Mouse (Mus musculus) midbrain, embryonic 15.5 days (tissue): ENCODE measurements around the gene Spin2d. TPM values are rescaled to one million over a fixed set of nuclear protein-coding genes. Genes with fewer than 3 reads are reported as not detected.
"Not testable (repeated sequence)": the region's sequence is repeated elsewhere in the genome, so short reads cannot be mapped to it uniquely, and the experiment has no call there.

Experiments
- ATAC-seq: fragments of 200-750 bp; cut with Nextera tagmentation; replicated peaks from 2 replicates; pipeline ENCODE4 v1.8.0; 2017; ENCODE audit warnings: moderate TSS enrichment
- H3K27ac ChIP-seq: fragments of 300-500 bp; sonication (generic); 2 replicates; pipeline ENCODE4 v1.5.1; 2015; ENCODE audit warnings: mild to moderate bottlenecking, inconsistent platforms
- H3K27me3 ChIP-seq: fragments of 300-500 bp; sonication (generic); replicated peaks from 2 replicates; pipeline ENCODE4 v1.6.1; 2015; ENCODE audit warnings: inconsistent platforms
- H3K36me3 ChIP-seq: fragments of 300-500 bp; sonication (generic); replicated peaks from 2 replicates; pipeline ENCODE4 v1.6.1; 2015; ENCODE audit warnings: inconsistent platforms
- H3K4me1 ChIP-seq: fragments of 300-500 bp; sonication (generic); 2 replicates; pipeline ENCODE4 v1.6.1; 2015; ENCODE audit warnings: inconsistent platforms
- H3K4me2 ChIP-seq: fragments of 300-500 bp; sonication (generic); 2 replicates; pipeline ENCODE4 v1.6.1; 2015; ENCODE audit warnings: inconsistent platforms, mild to moderate bottlenecking, moderate library complexity
- H3K4me3 ChIP-seq: fragments of 300-500 bp; sonication (generic); 2 replicates; pipeline ENCODE4 v1.5.1; 2015; ENCODE audit warnings: mild to moderate bottlenecking, inconsistent platforms
- H3K9ac ChIP-seq: fragments of 300-500 bp; sonication (generic); 2 replicates; pipeline ENCODE4 v1.6.1; 2015; ENCODE audit warnings: mild to moderate bottlenecking, inconsistent platforms
- H3K9me3 ChIP-seq: fragments of 300-500 bp; sonication (generic); 2 replicates; pipeline ENCODE4 v1.6.1; 2016; ENCODE audit warnings: inconsistent platforms
- whole genome bisulfite sequencing: fragments of 180-500 bp; shearing (Covaris S2); methylation state at CpG from one replicate; pipeline ENCODE4 v1.1.7; 2015; ENCODE audit warnings: mixed read lengths; 5-methylcytosine and 5-hydroxymethylcytosine counted together
- polyA plus RNA-seq: library from polyadenylated mRNA; unstranded; fragments of >200 nt; fragmentation: Nextera tagmentation; extraction: Ambion mirVana; gene quantifications from 2 replicates; pipeline ENCODE4 v1.2.1, GENCODE M21; 2015

Spin2d gene
- not detected in 2 replicates for polyA plus RNA-seq

DNA sequence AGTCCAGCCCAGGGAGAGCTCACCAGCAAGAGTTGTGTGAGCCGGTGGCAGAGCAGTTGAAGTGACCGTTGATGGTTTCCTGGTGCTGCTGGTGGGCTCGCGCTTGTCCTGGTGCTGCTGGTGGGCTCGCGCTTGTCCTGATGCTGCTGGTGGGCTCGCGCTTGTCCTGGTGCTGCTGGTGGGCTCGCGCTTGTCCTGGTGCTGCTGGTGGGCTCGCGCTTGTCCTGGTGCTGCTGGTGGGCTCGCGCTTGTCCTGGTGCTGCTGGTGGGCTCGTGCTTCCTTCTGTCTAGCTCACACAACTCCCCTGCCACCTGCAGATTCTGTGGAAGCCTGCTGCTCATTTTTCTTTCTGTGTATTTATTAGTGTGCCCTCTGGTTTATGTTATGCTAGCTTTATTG, at the start of gene Spin2d:
Gene Spin2d (minus strand): TSS at position 101 of the 400 bp plus-strand sequence.
- not testable (repeated sequence) for H3K27ac ChIP-seq, H3K9ac ChIP-seq, H3K4me1 ChIP-seq, H3K4me3 ChIP-seq, H3K4me2 ChIP-seq, H3K27me3 ChIP-seq, H3K9me3 ChIP-seq, H3K36me3 ChIP-seq, ATAC-seq
- 88% methylated on average over 4 of the region's 15 CpGs for WGBS

DNA sequence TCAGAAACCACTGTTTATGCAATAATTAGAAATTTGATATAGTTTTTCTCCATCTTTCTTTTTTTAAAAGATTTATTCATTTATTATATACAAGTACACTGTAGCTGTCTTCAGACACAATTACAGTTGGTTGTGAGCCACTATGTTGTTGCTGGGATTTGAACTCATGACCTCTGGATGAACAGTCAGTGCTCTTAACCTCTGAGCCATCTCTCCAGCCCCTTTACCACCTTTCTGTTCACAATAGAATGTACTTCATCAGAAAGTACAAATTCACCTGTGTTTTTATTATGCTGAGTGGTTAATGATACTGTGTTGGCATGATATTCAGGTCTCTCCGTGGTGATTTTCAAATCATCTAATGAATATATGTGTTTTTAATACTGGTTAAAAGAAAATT, 48.6 kb upstream of the Spin2d start:
- Histone ChIP-seq H3K9me3 (no peaks in the 10 kb centered on the region), H3K27ac (no peak overlapping the region), H3K4me1 (peaks cover under 1% of the 10 kb centered on the region; the same call in 1 of the 2 replicates), H3K36me3 (no peaks in the 10 kb centered on the region), H3K4me3 (no peak overlapping the region), H3K9ac (no peak overlapping the region), H3K27me3 (no peaks in the 10 kb centered on the region), H3K4me2 (no peak overlapping the region)
- 50% methylated on average over 1 of the region's 1 CpGs for WGBS
- ATAC-seq = no peak

DNA sequence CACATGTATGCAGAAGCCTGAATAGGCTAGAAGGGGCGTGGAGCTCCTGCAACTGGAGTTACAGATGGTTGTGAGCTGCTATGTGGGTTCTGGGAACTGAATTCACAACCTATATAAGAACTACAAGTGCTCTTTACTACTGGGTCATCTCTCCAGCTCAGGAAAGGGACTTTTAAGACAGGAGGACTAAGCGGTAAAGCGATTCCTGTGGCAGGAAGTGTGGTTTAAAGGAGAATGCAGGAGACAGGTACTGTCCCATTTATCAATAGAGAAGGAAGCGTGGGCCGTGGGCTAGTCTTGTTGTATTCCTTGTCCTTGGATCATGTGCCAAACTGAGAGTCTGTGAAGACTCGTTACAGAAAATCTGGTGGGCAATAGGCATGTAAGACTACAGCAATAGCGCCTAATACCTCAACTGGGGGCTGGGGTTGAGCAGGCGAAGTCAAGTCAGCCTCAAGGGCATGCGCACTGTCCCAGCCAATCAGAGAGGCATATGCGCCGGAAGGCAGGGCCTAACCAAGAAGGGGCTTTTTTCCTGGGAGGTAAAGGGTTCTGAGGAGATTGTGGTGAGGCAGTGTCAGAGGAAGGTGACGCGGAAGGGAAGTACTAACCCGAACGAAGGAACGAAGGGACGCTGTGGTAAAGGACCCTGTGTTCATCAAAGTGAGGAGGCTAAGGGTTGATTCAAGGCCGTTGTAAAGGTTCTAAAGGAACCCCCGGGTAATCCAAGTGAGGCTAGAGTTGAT, 37.2 kb upstream of the Spin2d start, which contains the start of gene Xlr4b:
Gene Xlr4b (plus strand): TSS at position 515 of the 746 bp plus-strand sequence.
- WGBS = 84% methylated on average over 19 of the region's 19 CpGs
- H3K27ac ChIP-seq, H3K4me1 ChIP-seq, H3K4me3 ChIP-seq, H3K36me3 ChIP-seq, H3K9me3 ChIP-seq, H3K4me2 ChIP-seq, H3K27me3 ChIP-seq, ATAC-seq, H3K9ac ChIP-seq: not testable (repeated sequence)

DNA sequence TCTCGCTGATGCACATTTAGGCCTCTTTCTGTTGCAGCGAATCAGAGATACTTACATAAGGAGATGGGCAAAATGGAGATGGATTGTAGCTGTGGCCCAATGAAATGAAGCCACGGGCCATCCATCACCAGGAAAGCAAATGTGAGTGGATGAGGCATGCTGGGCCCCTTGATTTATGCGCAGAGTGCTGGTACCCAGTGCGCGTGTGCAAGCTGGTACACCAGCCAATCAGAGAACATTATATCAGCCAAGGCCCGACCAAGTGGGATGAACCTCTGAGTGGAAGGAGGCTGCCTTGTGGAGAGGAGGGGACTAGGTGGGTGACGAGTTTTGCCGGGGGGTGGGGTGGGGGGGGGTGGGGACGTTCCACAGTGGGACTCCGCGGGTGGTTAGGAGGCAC, 15.1 kb upstream of the Spin2d start, which contains the start of gene Xlr3b:
Gene Xlr3b (plus strand): TSS at position 274 of the 400 bp plus-strand sequence.
- not testable (repeated sequence) for H3K9ac ChIP-seq, H3K4me2 ChIP-seq, H3K27ac ChIP-seq, H3K27me3 ChIP-seq, H3K9me3 ChIP-seq, H3K36me3 ChIP-seq, H3K4me3 ChIP-seq, H3K4me1 ChIP-seq
- peak; percentile 80 for ATAC-seq
- WGBS = 75% methylated on average over 12 of the region's 12 CpGs

GRCm38 (mm10) chrX:73149350-73149749, 27.4 kb downstream of the Spin2d start, which contains the start of gene DXBay18:
TSS of gene DXBay18 (minus strand) at chrX:73149450.
- H3K9ac ChIP-seq, H3K27me3 ChIP-seq, H3K36me3 ChIP-seq, H3K4me3 ChIP-seq, H3K27ac ChIP-seq, ATAC-seq, H3K4me1 ChIP-seq, H3K4me2 ChIP-seq, H3K9me3 ChIP-seq: not testable (repeated sequence)
- no CpG with 5 or more reads among the region's 7 CpGs for WGBS

GRCm38 (mm10) chrX:73148496-73148895, 28.3 kb downstream of the Spin2d start, which contains the start of gene Xlr5b:
TSS of gene Xlr5b (plus strand) at chrX:73148796.
- not testable (repeated sequence) for ATAC-seq, H3K36me3 ChIP-seq, H3K9ac ChIP-seq, H3K4me1 ChIP-seq, H3K9me3 ChIP-seq, H3K4me2 ChIP-seq, H3K27me3 ChIP-seq, H3K27ac ChIP-seq, H3K4me3 ChIP-seq
- WGBS = no CpG with 5 or more reads among the region's 20 CpGs

DNA sequence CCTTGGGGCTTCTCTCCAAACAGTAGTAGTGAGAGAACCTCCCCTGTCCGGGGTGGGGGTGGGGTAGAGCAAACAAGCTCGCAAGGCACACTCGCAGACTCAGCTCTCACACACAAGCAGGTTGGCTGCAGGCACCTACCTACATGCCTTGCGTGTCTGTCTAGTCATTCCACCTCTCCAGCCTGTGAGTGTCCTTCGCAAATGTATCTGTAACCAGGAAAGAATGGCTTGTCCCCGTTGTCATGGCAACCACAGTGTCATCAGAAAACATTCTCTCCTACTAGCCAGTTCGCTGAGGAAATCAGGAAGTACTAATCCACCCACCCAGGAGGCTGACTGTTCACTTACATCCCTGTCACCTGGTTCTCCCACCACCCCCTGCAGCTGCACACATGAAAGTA, 33.6 kb downstream of the Spin2d start:
- not testable (repeated sequence) for H3K9me3 ChIP-seq, H3K36me3 ChIP-seq, H3K4me2 ChIP-seq, H3K4me3 ChIP-seq, H3K27ac ChIP-seq, H3K27me3 ChIP-seq, H3K9ac ChIP-seq, H3K4me1 ChIP-seq
- ATAC-seq = peak; percentile 95
- no CpG with 5 or more reads among the region's 7 CpGs for WGBS

Other genes starting within 250 kb of the Spin2d start
- 0.78 and 1.1 TPM in 2 replicates for gene Zfp185, start 189.7 kb downstream of the Spin2d start, polyA plus RNA-seq
- 0.10 and 0.22 TPM in 2 replicates for gene Pnma5, start 139.9 kb downstream of the Spin2d start, polyA plus RNA-seq
- 4.9 and 5.0 TPM in 2 replicates for gene Pnma3, start 112.2 kb downstream of the Spin2d start, polyA plus RNA-seq
- gene Xlr4a, start 94.5 kb downstream of the Spin2d start, polyA plus RNA-seq = 0.88 and 1.6 TPM in 2 replicates
- 5.5 and 7.2 TPM in 2 replicates for gene Xlr3a, start 79.9 kb downstream of the Spin2d start, polyA plus RNA-seq
- 2.0 and 2.4 TPM in 2 replicates for gene Gm14685, start 59.9 kb downstream of the Spin2d start, polyA plus RNA-seq
- not detected in 2 replicates for gene Xlr5b, start 28.2 kb downstream of the Spin2d start, polyA plus RNA-seq
- gene DXBay18, start 27.5 kb downstream of the Spin2d start, polyA plus RNA-seq = 0.87 and 1.5 TPM in 2 replicates
- 17.2 and 18.1 TPM in 2 replicates for gene Xlr3b, start 15.2 kb upstream of the Spin2d start, polyA plus RNA-seq
- gene Xlr4b, start 37.3 kb upstream of the Spin2d start, polyA plus RNA-seq = 0.57 and 1.4 TPM in 2 replicates
- gene F8a, start 51.3 kb upstream of the Spin2d start, polyA plus RNA-seq = 33.6 and 33.8 TPM in 2 replicates
- gene Xlr4c, start 66.1 kb upstream of the Spin2d start, polyA plus RNA-seq = 0.32 and 0.43 TPM in 2 replicates
- 0.13 TPM in 2 replicates for gene Xlr3c, start 88.4 kb upstream of the Spin2d start, polyA plus RNA-seq
- gene Xlr5a, start 116.0 kb upstream of the Spin2d start, polyA plus RNA-seq = not detected in 2 replicates
- not detected in 2 replicates for gene Xlr5c, start 116.0 kb upstream of the Spin2d start, polyA plus RNA-seq
- not detected in 2 replicates for gene Gm45015, start 159.9 kb upstream of the Spin2d start, polyA plus RNA-seq
- gene Zfp275, start 165.6 kb upstream of the Spin2d start, polyA plus RNA-seq = 10.3 and 10.5 TPM in 2 replicates
- not detected in 2 replicates for gene Gm18336, start 221.7 kb upstream of the Spin2d start, polyA plus RNA-seq
- 1.3 and 1.6 TPM in 2 replicates for gene Zfp92, start 234.1 kb upstream of the Spin2d start, polyA plus RNA-seq